Mouse (Mus musculus): ENCODE results near the gene Atp8b2. TPM values are rescaled to one million over a fixed set of nuclear protein-coding genes. Genes with fewer than 3 reads are reported as not detected.

Atp8b2 gene
- polyA plus RNA-seq, 1 experiment from 2014 or later = 15.4 TPM

DNA sequence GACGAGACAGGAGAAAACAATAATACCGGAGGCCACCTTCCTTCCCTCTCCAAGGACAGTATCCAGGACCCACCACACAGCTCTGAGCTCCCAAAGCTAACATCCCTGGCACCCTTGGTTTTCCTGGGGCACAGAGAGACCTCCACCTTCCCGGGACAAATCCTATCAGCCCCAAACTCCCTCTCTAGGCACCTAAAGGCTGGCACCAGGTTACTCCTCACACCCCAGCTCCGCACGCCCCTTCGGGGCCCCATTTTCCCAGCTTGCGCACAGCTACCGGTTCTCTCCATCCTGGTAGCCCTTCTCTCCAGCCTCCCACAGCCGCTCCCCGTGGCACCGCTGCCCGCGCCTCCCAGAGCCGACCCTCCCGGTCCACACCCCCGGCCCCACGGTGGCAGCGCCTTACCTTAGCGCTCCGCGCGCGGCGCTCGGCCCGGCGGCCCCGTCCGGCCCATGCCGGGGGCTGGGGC lies 522 bp downstream of the Atp8b2 start:
- H3K27ac ChIP-seq (ENCODE audit: low read depth, low read length) = peak overlapping the region; percentile 78
- DNase-seq (ENCODE audit: low spot score) (no peak), ATAC-seq (replicated peaks; ENCODE audit: low FRiP score) (peak; percentile 47)
- peak overlapping the region; percentile 88 for H3K4me2 ChIP-seq (ENCODE audit: low read depth, low read length, severe bottlenecking)
- under 1% methylated on average over 30 of the region's 30 CpGs for WGBS
- peak overlapping the region; percentile 97 for H3K4me3 ChIP-seq (ENCODE audit: low read depth, low read length)
- H3K9ac ChIP-seq (ENCODE audit: low read length) = peak overlapping the region; percentile 90
- H3K4me1 ChIP-seq (replicated peaks; ENCODE audit: control insufficient read depth, insufficient read depth, low read length) = peaks cover 23% of the 10 kb centered on the region
- no peaks in the 10 kb centered on the region for H3K9me3 ChIP-seq (ENCODE audit: control insufficient read depth, low read length)
- no peaks in the 10 kb centered on the region; the same call in 1 of the 2 replicates for H3K36me3 ChIP-seq (ENCODE audit: control insufficient read depth, insufficient read depth, low read length)
- H3K27me3 ChIP-seq (ENCODE audit: control insufficient read depth, insufficient read depth, low read length) = no peaks in the 10 kb centered on the region

DNA sequence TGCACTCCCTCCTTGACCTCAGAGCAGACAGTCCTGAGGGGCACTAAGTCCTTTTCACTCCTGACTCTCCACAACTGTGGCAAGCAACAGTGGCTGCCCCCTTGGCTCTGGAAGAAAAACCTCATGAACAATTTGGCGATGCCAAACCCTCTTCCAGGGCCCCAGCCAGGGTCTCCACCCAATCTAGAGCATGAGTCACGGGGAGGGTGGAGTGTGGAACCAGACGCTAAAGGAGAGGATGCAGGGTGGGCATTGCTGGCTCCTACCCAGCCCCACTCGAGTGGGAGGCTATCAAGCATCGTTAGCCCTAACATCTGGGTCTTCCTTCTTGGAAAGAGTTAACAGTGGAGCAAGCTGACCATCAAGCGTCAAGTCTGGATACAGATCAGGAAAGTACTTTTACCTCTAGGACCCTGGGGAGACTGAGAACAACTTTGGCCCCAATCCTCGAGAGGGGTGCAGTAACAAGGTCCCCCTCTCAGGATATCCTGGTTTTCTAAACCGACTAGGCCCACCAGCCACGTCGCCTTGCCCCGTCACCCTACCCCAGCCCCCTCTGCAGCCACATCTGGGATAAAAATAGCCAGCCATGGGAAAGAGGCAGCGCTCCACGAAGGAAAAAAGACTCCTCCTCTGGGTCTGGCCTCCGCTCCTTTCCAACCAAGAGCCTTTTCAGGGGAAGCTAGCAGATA lies 1.1 kb downstream of the Atp8b2 start:
- Histone ChIP-seq H3K9me3 (ENCODE audit: control insufficient read depth, low read length) (no peaks in the 10 kb centered on the region), H3K4me1 (replicated peaks; ENCODE audit: control insufficient read depth, insufficient read depth, low read length) (peaks cover 23% of the 10 kb centered on the region), H3K27me3 (ENCODE audit: control insufficient read depth, insufficient read depth, low read length) (no peaks in the 10 kb centered on the region), H3K36me3 (ENCODE audit: control insufficient read depth, insufficient read depth, low read length) (no peaks in the 10 kb centered on the region; the same call in 1 of the 2 replicates), H3K27ac (ENCODE audit: low read depth, low read length) (peak overlapping the region; percentile 78), H3K4me3 (ENCODE audit: low read depth, low read length) (peak overlapping the region; percentile 97), H3K4me2 (ENCODE audit: low read depth, low read length, severe bottlenecking) (peak overlapping the region; percentile 88), H3K9ac (ENCODE audit: low read length) (peak overlapping the region; percentile 90)
- ATAC-seq (replicated peaks; ENCODE audit: low FRiP score) (no peak), DNase-seq (ENCODE audit: low spot score) (no peak)
- WGBS = 8% methylated on average over 14 of the region's 14 CpGs

DNA sequence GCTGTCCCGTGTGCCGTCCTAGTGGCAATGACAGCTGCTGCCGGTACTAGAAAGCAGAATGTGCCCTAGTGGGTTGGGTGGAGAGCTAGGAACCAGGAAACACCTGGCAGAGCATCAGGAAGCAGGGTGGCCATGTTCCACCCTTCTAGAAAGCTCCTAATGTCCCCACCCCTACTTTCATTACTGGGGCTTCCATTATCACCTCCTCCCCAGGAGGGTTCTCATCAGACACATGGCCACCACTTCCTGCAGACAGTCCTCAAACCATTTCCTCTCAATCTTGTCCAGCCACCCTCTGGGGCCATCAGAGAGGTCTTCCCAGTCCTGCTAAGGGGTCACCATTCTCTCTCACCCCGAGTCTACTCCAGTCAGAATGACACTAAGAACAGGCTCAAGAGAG lies 1.9 kb downstream of the Atp8b2 start:
- peak overlapping the region; percentile 90 for H3K9ac ChIP-seq (ENCODE audit: low read length)
- H3K4me3 ChIP-seq (ENCODE audit: low read depth, low read length) = peak overlapping the region; percentile 97; the same call in 1 of the 2 replicates
- no peak overlapping the region; the same call in 1 of the 2 replicates for H3K27ac ChIP-seq (ENCODE audit: low read depth, low read length)
- 68% methylated on average over 4 of the region's 4 CpGs for WGBS
- H3K27me3 ChIP-seq (ENCODE audit: control insufficient read depth, insufficient read depth, low read length) = no peaks in the 10 kb centered on the region
- H3K4me1 ChIP-seq (replicated peaks; ENCODE audit: control insufficient read depth, insufficient read depth, low read length) = peaks cover 23% of the 10 kb centered on the region
- H3K9me3 ChIP-seq (ENCODE audit: control insufficient read depth, low read length) = no peaks in the 10 kb centered on the region
- no peak for ATAC-seq (replicated peaks; ENCODE audit: low FRiP score)
- H3K36me3 ChIP-seq (ENCODE audit: control insufficient read depth, insufficient read depth, low read length) = peaks cover 2% of the 10 kb centered on the region; the same call in 1 of the 2 replicates
- H3K4me2 ChIP-seq (ENCODE audit: low read depth, low read length, severe bottlenecking) = peak overlapping the region; percentile 88
- no peak for DNase-seq (ENCODE audit: low spot score)

- peak overlapping the region; percentile 62 for H3K9ac ChIP-seq (ENCODE audit: low read length)
- ATAC-seq (replicated peaks; ENCODE audit: low FRiP score) (peak; percentile 87), DNase-seq (ENCODE audit: low spot score) (peak; percentile 96)
- H3K9me3 ChIP-seq (ENCODE audit: control insufficient read depth, low read length) = no peaks in the 10 kb centered on the region
- peak overlapping the region; percentile 69 for H3K4me2 ChIP-seq (ENCODE audit: low read depth, low read length, severe bottlenecking)
- no peaks in the 10 kb centered on the region for H3K27me3 ChIP-seq (ENCODE audit: control insufficient read depth, insufficient read depth, low read length)
- H3K36me3 ChIP-seq (ENCODE audit: control insufficient read depth, insufficient read depth, low read length) = peaks cover 8% of the 10 kb centered on the region; the same call in 1 of the 2 replicates
- H3K4me3 ChIP-seq (ENCODE audit: low read depth, low read length) = peak overlapping the region; percentile 40
- peaks cover 23% of the 10 kb centered on the region for H3K4me1 ChIP-seq (replicated peaks; ENCODE audit: control insufficient read depth, insufficient read depth, low read length)
- under 1% methylated on average over 30 of the region's 30 CpGs for WGBS
- H3K27ac ChIP-seq (ENCODE audit: low read depth, low read length) = no peak overlapping the region
These were observed 2.8 kb downstream of the Atp8b2 start for GRCm38 (mm10) chr3:89960469-89960868.

- no peak for DNase-seq (ENCODE audit: low spot score)
- Histone ChIP-seq H3K9ac (ENCODE audit: low read length) (no peak overlapping the region), H3K9me3 (ENCODE audit: control insufficient read depth, low read length) (no peaks in the 10 kb centered on the region), H3K27me3 (ENCODE audit: control insufficient read depth, insufficient read depth, low read length) (no peaks in the 10 kb centered on the region), H3K4me3 (ENCODE audit: low read depth, low read length) (no peak overlapping the region), H3K4me2 (ENCODE audit: low read depth, low read length, severe bottlenecking) (no peak overlapping the region), H3K27ac (ENCODE audit: low read depth, low read length) (no peak overlapping the region), H3K4me1 (replicated peaks; ENCODE audit: control insufficient read depth, insufficient read depth, low read length) (peaks cover 20% of the 10 kb centered on the region), H3K36me3 (ENCODE audit: control insufficient read depth, insufficient read depth, low read length) (peaks cover 8% of the 10 kb centered on the region; the same call in 1 of the 2 replicates)
- no peak for ATAC-seq (replicated peaks; ENCODE audit: low FRiP score)
- WGBS = 71% methylated on average over 4 of the region's 4 CpGs
These were observed 3.9 kb downstream of the Atp8b2 start for GRCm38 (mm10) chr3:89959435-89959834.

DNA sequence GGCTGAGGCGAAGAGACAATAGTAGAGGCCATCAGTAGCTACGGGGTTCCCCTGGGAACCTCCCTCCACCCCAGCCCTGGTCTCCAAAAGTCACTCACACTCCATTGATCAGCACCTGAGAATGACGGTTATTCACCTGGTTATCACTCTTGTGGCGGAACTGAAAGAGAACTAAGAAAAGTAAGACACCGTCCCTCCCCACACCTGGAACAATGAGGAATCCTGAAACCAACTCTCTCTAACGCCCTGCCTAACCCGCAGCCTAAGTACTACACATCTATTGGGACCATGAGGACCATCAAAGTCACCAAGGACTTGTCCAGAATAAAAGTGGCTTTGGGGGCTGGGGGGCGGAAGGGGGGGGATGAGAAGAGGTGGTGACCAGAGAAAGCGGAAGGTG lies 5.4 kb downstream of the Atp8b2 start:
- Histone ChIP-seq H3K4me3 (ENCODE audit: low read depth, low read length) (no peak overlapping the region), H3K4me1 (replicated peaks; ENCODE audit: control insufficient read depth, insufficient read depth, low read length) (peaks cover 19% of the 10 kb centered on the region), H3K4me2 (ENCODE audit: low read depth, low read length, severe bottlenecking) (no peak overlapping the region), H3K9ac (ENCODE audit: low read length) (no peak overlapping the region), H3K9me3 (ENCODE audit: control insufficient read depth, low read length) (no peaks in the 10 kb centered on the region), H3K36me3 (ENCODE audit: control insufficient read depth, insufficient read depth, low read length) (peaks cover 8% of the 10 kb centered on the region; the same call in 1 of the 2 replicates), H3K27me3 (ENCODE audit: control insufficient read depth, insufficient read depth, low read length) (no peaks in the 10 kb centered on the region), H3K27ac (ENCODE audit: low read depth, low read length) (no peak overlapping the region)
- no peak for DNase-seq (ENCODE audit: low spot score)
- WGBS = 96% methylated on average over 9 of the region's 9 CpGs
- no peak for ATAC-seq (replicated peaks; ENCODE audit: low FRiP score)

DNA sequence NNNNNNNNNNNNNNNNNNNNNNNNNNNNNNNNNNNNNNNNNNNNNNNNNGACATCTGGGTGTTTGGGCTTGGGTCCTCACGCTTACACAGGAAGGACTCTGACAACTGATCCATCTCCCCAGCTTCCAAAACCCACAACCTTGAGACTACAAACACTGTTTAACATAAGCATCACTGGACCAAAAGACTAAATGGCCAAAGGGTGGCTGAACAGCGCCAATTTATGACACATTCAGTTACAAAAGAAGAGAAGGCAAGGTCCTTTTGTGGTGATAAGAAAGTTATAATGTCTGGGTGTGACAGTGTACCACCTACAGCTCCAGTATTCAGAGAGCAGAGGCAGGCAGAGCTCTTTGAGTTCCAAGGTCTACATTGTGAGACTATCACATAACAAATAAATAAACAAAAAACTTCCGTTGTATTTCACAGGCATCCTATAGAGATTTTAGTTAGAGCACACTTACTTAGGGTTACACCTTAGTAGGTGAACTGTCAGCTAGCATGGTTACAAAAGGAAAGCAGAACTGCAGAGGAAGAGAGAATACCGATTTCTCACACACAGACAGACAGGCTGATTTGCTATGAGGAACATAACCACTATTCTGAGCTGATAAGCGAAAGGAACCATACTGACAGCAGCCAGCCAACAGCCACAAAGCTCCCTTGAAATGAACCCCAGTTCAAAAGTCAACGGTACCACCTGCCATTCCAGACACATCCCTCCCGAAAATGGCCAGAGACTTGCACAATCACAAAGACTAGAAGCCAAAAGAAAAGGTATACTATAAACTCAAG lies 6.9 kb downstream of the Atp8b2 start:
- Histone ChIP-seq H3K4me3 (ENCODE audit: low read depth, low read length) (no peak overlapping the region), H3K9ac (ENCODE audit: low read length) (no peak overlapping the region), H3K4me2 (ENCODE audit: low read depth, low read length, severe bottlenecking) (no peak overlapping the region), H3K4me1 (replicated peaks; ENCODE audit: control insufficient read depth, insufficient read depth, low read length) (peaks cover 10% of the 10 kb centered on the region), H3K9me3 (ENCODE audit: control insufficient read depth, low read length) (no peaks in the 10 kb centered on the region), H3K27ac (ENCODE audit: low read depth, low read length) (no peak overlapping the region), H3K27me3 (ENCODE audit: control insufficient read depth, insufficient read depth, low read length) (no peaks in the 10 kb centered on the region), H3K36me3 (ENCODE audit: control insufficient read depth, insufficient read depth, low read length) (peaks cover 8% of the 10 kb centered on the region; the same call in 1 of the 2 replicates)
- no peak for DNase-seq (ENCODE audit: low spot score)
- 94% methylated on average over 7 of the region's 7 CpGs for WGBS
- ATAC-seq (replicated peaks; ENCODE audit: low FRiP score) = no peak

DNA sequence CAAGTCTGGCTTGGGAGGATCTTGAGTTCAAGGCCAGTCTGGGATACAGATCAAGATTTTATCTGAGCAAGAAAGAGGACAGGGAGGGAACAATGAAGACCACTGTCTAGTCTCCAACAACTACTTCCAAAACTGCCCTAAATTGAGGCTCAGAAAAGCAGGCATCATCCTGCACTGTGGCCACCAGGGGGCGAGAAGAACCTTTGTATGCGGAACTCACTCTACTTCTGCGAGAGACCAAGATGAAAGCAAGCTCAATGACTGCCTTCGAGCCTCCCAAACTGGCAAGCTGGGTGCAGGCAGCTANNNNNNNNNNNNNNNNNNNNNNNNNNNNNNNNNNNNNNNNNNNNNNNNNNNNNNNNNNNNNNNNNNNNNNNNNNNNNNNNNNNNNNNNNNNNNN lies 9.9 kb downstream of the Atp8b2 start:
- DNase-seq (ENCODE audit: low spot score) = peak; percentile 85
- no peaks in the 10 kb centered on the region for H3K9me3 ChIP-seq (ENCODE audit: control insufficient read depth, low read length)
- ATAC-seq (replicated peaks; ENCODE audit: low FRiP score) = no peak
- no peaks in the 10 kb centered on the region for H3K27me3 ChIP-seq (ENCODE audit: control insufficient read depth, insufficient read depth, low read length)
- H3K36me3 ChIP-seq (ENCODE audit: control insufficient read depth, insufficient read depth, low read length) = peaks cover 15% of the 10 kb centered on the region
- H3K27ac ChIP-seq (ENCODE audit: low read depth, low read length) = no peak overlapping the region
- WGBS = 9% methylated on average over 4 of the region's 4 CpGs
- H3K4me3 ChIP-seq (ENCODE audit: low read depth, low read length) = no peak overlapping the region
- no peaks in the 10 kb centered on the region for H3K4me1 ChIP-seq (replicated peaks; ENCODE audit: control insufficient read depth, insufficient read depth, low read length)
- no peak overlapping the region for H3K9ac ChIP-seq (ENCODE audit: low read length)
- no peak overlapping the region for H3K4me2 ChIP-seq (ENCODE audit: low read depth, low read length, severe bottlenecking)

Data from forebrain, embryonic 11.5 days (tissue).